Mouse (Mus musculus) spleen, postnatal 14 days (tissue): ENCODE data around the gene Keap1.
"Not testable (repeated sequence)": the region's sequence is repeated elsewhere in the genome, so short reads cannot be mapped to it uniquely, and the experiment has no call there.

Experiments
- DNase-seq, 2 experiments: peaks; one replicate each; pipeline ENCODE4 v3.0.0; 2021 to 2022; ENCODE audit warnings: low spot score in 2 of 2

Gene Keap1

GRCm38 (mm10) chr9:21196521-21197433 lies 42.4 kb downstream of the Keap1 start:
- no peak for DNase-seq

DNA sequence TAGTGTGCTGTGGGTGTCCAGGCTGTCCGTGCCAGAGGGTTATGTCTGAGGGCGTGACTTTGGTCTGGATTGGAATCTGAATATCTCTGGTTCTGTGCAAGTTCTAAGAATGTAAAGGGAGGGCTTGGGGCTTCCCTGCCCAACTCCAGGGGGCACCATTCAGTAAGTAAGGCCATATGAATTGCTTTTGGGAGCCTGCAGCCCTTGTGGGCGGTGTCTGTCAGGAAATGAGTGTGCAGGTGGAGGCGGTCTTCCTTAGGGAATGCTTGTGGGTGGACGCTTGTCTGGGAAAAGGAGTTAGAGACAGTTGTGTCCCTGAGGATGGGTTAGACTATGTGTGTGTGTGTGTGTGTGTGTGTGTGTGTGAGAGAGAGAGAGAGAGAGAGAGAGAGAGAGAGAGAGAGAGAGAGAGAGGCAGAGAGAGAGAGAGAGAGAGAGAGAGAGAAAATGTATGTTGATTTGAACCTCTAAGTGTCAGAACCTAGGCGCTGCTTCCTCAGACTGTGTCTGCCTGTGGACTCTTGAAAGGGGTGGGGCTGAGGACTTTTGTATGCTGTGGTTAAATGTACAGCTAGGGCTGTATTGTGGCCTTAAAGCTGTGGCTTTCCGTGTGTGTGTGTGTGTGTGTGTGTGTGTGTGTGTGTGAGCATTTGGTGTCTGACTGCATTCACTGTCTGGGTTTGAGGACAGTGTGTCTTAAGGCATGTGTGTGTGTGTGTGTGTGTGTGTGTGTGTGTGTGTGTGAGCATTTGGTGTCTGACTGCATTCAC lies 43.2 kb downstream of the Keap1 start:
- DNase-seq: not testable (repeated sequence)

GRCm38 (mm10) chr9:21194787-21195493 lies 44.2 kb downstream of the Keap1 start:
- DNase-seq: peak; percentile 24 to 51

DNA sequence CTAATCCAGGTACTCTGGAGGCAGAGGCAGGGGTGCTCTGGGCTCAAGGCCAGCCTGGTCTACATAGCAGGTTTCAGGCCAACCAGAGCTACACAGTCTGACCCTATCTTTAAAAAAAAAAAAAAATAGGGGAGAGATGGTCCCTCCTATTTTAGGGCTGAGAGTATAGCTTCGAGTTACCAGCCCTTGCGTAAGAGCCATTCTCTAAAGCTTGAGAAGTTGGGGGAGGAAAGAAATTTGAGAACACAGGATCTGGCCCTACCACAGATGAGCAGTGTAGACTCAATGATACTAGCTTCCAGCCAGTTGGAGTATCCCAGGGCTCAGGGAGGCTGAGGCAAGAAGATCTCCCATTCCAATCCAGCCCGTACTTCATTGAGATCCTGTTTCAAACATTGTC lies 45.4 kb downstream of the Keap1 start:
- no peak for DNase-seq

DNA sequence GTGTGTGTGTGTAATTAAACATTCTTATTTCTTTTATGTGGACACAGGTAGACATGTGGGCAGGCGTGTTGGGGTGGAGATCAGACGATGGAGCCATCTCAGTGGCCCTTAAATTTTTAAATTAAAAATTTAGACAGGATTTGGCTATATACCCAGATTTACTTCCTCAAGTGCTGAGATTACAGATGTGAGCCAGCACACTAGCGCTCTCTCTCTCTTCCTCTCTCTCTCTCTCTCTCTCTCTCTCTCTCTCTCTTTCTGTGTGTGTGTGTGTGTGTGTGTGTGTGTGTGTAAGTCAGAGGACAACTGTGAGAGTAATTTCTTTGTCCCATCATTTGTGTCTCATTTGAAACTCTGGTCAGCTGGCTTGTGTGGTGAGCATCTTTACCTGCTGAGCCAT lies 48.5 kb downstream of the Keap1 start:
- DNase-seq: no peak

GRCm38 (mm10) chr9:21189905-21190304 lies 49.3 kb downstream of the Keap1 start:
- no peak for DNase-seq

DNA sequence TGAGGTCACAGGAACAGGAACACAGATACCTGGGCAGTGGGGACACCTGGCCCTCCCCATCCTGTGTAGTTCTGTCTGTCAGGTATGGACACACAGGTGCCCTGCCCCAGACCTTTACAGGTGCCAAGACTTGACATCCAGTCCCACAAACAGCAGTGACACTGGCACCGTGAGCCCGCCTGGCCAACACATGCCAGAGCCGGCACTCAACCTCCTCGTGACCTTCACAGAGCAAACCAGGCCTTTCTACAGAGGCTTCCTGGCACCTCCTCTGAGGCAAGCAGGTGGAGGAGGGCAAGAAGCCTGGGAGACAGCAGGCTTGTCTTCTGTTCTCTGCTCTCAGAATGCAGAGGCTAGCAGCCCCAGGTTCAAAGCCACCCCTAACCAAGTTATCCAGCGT lies 53.7 kb downstream of the Keap1 start:
- DNase-seq: no peak

- DNase-seq: no peak
Observed at GRCm38 (mm10) chr9:21184733-21185132, 54.4 kb downstream of the Keap1 start.

- peak; percentile 51 to 63 for DNase-seq
Observed at GRCm38 (mm10) chr9:21183905-21184413, 55.2 kb downstream of the Keap1 start.

DNA sequence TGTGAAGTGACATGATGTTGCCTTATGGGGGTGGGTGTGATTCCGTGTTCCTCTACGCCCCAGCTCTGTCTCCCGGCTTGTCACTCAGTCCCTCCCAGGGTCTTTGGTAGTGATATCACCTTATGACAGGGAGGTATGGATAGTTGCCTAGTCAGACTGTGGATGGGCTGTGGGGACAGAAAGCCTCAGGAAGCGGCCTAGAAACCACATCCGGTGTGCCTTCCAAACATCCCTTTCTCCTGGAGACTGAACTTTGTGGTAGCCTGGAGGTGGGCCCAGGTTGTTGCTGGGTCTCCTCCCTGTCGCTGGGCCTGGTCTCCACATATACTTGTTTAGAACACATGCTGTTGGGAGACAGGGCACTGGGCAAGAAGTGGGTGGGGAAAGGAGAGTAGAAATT lies 55.7 kb downstream of the Keap1 start:
- no peak for DNase-seq

DNA sequence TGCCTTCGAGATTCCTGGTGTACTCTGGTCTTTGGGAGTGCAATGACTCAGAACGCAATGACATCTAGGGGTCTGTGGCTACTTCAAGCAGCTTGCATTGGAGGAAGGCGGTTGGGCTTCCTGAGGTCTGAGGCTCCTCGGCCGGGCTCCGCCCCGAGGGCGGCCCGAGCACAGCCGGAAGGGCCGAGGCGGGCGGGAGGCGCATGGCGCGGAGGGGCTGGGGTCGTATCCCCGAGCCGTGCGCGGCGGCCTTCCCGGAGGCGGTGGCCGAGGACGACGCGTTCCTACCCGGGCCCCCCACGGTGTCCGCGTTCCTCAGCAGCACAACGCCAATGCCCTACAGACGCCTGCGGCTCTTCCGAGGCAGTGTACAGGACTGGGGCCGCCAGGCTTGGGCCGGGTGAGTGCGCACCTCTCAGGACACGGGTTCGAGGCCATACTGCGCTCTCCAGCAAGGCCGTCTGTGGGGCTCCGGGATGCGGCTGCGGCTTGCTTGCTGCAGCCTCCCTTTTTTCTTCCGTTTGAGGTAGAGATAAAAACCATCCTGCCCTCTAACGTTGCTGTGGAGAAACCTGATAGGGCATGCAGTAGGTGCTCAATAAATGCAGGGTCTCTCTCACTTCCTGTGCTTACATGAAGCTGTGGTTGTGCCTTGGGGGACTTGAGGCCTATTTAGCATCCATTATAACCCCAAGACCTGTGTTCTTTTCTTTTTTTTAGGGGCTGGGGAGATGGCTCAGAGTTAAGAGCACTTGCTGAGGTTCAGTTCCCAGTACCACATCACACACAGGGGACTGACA lies 57.5 kb downstream of the Keap1 start:
- DNase-seq: no peak

DNA sequence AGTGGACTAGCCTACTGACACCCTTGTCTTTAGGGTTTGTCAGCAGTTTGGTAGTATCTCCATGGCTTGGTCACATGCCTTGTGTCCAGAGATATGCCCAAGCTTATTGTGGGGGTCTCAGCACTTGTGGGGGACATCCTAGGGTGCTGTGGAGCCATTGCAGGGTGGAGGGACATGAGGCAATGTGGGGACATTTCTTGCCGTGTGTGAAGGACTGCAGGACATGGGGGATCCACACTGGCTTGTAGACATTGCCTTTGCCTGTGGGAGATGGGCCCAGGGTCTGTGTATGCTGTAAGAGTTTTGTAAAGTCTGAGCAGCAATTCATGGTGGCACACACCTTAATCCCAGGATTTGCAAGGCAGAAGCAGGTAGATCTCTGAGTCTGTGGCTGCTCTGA lies 58.3 kb downstream of the Keap1 start:
- no peak for DNase-seq

- DNase-seq: no peak
Observed at GRCm38 (mm10) chr9:21180402-21180801, 58.8 kb downstream of the Keap1 start.
